Mouse (Mus musculus) neural tube, embryonic 11.5 days (tissue): ENCODE results near the gene Nol3. TPM values are rescaled to one million over a fixed set of nuclear protein-coding genes. Genes with fewer than 3 reads are reported as not detected.
A peak's percentile ranks its signal among the peaks of the same experiment; 100 is the strongest.

Source experiments
- ATAC-seq: fragments of 200-750 bp; cut with Nextera tagmentation; 2 replicates; pipeline ENCODE4 v1.8.0; 2017; ENCODE audit warnings: moderate number of reproducible peaks, mild to moderate bottlenecking, moderate TSS enrichment, moderate library complexity; ENCODE audit not compliant: insufficient read depth, low FRiP score, low TSS enrichment
- DNase-seq: peaks from one replicate; pipeline ENCODE4 v3.0.0-alpha.2; 2015; ENCODE audit warnings: low spot score
- H3K27ac ChIP-seq: fragments of 300-500 bp; sonication (generic); 2 replicates; pipeline ENCODE4 v1.5.1; 2014; ENCODE audit warnings: low read depth, mild to moderate bottlenecking, low read length
- H3K27me3 ChIP-seq: fragments of 300-500 bp; sonication (generic); 2 replicates; pipeline ENCODE4 v1.6.1; 2014; ENCODE audit warnings: mild to moderate bottlenecking, low read length, mixed read lengths; ENCODE audit not compliant: control insufficient read depth, insufficient read depth
- H3K36me3 ChIP-seq: fragments of 300-500 bp; sonication (generic); 2 replicates; pipeline ENCODE4 v1.6.1; 2014; ENCODE audit warnings: mild to moderate bottlenecking, low read length, moderate library complexity, mixed read lengths; ENCODE audit not compliant: control insufficient read depth, insufficient read depth
- H3K4me1 ChIP-seq: fragments of 300-500 bp; sonication (generic); 2 replicates; pipeline ENCODE4 v1.6.1; 2014; ENCODE audit warnings: low read length, mixed read lengths; ENCODE audit not compliant: control insufficient read depth, insufficient read depth
- H3K4me2 ChIP-seq: fragments of 300-500 bp; sonication (generic); 2 replicates; pipeline ENCODE4 v1.6.1; 2014; ENCODE audit warnings: low read depth, mild to moderate bottlenecking, moderate library complexity
- H3K4me3 ChIP-seq: fragments of 300-500 bp; sonication (generic); 2 replicates; pipeline ENCODE4 v1.5.1; 2014; ENCODE audit warnings: low read depth, low read length
- H3K9ac ChIP-seq: fragments of 300-500 bp; sonication (generic); 2 replicates; pipeline ENCODE4 v1.6.1; 2014; ENCODE audit warnings: mild to moderate bottlenecking, low read length
- H3K9me3 ChIP-seq: fragments of 300-500 bp; sonication (generic); 2 replicates; pipeline ENCODE4 v1.6.1; 2016; ENCODE audit warnings: low read length; ENCODE audit not compliant: control insufficient read depth
- WGBS: fragments of 180-500 bp; shearing (Covaris S2); extraction: QIAGEN DNeasy Blood & Tissue Kit; methylation state at CpG from one replicate; pipeline ENCODE4 v1.1.7; 2014; 5-methylcytosine and 5-hydroxymethylcytosine counted together
- polyA plus RNA-seq: library from polyadenylated mRNA; unstranded; fragments of >200 nt; fragmentation: Nextera tagmentation; extraction: Ambion mirVana; gene quantifications from 2 replicates; pipeline ENCODE4 v1.2.1, GENCODE M21; 2014

Gene Nol3
- polyA plus RNA-seq, 1 experiment from 2014 or later = 3.5 TPM

DNA sequence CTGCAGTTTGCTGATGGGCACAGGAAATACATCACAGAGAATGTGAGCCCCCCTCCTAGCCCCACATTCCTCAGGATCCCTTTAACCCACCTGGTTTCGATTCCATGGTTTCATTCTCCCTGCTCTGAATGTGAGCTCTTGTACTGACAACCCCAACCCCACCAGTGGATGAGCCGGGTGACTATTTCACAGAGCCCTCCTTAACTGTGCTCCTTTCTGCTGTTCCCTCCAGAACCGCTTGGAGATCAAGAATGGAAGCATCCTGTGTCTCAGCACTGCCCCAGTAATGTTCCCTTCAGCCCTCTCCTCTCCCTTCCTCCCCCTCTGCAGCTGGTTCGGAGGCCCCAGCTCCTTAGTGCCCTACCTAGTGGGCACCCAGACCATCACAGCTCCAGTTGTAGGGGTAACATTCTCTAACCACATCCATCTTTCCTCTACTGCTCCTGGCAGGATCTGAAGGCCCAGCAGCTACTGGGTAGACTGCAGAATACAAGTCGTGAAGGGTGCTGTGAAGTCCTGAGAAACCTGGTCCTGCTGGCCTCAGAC is 30.3 kb downstream of the Nol3 start:
- Histone ChIP-seq H3K9me3 (no peaks in the 10 kb centered on the region), H3K36me3 (peaks cover 13% of the 10 kb centered on the region), H3K9ac (no peak overlapping the region; the same call in 1 of the 2 replicates), H3K4me3 (no peak overlapping the region), H3K4me1 (peaks cover 8% of the 10 kb centered on the region; the same call in 1 of the 2 replicates), H3K27ac (no peak overlapping the region), H3K4me2 (peak overlapping the region; percentile 32; the same call in 1 of the 2 replicates), H3K27me3 (no peaks in the 10 kb centered on the region)
- 48% methylated on average over 5 of the region's 5 CpGs for WGBS
- peak; percentile 17 for ATAC-seq
- DNase-seq = no peak

DNA sequence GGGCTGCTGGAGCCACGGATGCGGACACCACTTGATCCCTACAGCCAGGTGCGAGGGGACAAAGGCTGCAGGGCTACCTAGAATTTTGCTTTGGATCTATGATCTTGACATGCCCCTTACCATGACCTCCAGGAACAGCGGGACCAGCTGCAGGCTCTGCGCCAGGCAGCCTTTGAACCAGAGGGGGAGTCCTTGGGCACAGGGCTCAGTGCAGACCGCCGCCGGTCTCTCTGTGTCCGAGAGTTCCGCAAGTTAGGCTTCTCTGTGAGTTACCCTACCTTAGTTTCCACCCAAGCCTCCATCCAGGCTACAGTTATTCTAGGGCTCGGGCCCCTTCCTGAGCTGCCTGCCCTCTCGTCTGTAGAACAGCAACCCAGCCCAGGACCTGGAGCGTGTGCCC is 31.7 kb downstream of the Nol3 start:
- Histone ChIP-seq H3K4me3 (no peak overlapping the region), H3K36me3 (peaks cover 11% of the 10 kb centered on the region), H3K27ac (no peak overlapping the region), H3K9me3 (no peaks in the 10 kb centered on the region), H3K27me3 (no peaks in the 10 kb centered on the region), H3K4me1 (peaks cover 8% of the 10 kb centered on the region; the same call in 1 of the 2 replicates), H3K9ac (no peak overlapping the region), H3K4me2 (no peak overlapping the region)
- DNase-seq (no peak), ATAC-seq (no peak)
- WGBS = 98% methylated on average over 13 of the region's 13 CpGs

DNA sequence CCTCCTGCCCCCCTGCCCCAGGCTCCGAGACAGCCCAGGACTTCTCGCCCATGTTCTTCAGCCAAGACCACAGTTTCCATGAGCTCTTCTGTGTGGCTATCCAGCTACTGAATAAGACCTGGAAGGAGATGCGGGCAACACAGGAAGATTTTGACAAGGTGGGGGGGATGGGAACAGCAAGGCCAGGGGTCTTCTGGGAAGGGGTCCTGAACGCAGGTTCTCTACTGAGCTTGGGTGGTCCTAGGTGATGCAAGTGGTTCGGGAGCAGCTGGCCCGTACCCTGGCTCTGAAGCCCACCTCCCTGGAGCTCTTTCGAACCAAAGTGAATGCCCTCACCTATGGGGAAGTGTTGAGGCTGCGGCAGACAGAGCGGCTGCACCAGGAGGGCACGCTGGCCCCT is 32.5 kb downstream of the Nol3 start:
- H3K4me1 ChIP-seq = peaks cover 8% of the 10 kb centered on the region; the same call in 1 of the 2 replicates
- H3K27me3 ChIP-seq = no peaks in the 10 kb centered on the region
- no peak overlapping the region for H3K9ac ChIP-seq
- peak; percentile 8 for DNase-seq
- H3K4me2 ChIP-seq = no peak overlapping the region
- ATAC-seq = no peak
- no peak overlapping the region for H3K4me3 ChIP-seq
- WGBS = 90% methylated on average over 10 of the region's 10 CpGs
- H3K36me3 ChIP-seq = peaks cover 9% of the 10 kb centered on the region
- no peaks in the 10 kb centered on the region for H3K9me3 ChIP-seq
- no peak overlapping the region for H3K27ac ChIP-seq

DNA sequence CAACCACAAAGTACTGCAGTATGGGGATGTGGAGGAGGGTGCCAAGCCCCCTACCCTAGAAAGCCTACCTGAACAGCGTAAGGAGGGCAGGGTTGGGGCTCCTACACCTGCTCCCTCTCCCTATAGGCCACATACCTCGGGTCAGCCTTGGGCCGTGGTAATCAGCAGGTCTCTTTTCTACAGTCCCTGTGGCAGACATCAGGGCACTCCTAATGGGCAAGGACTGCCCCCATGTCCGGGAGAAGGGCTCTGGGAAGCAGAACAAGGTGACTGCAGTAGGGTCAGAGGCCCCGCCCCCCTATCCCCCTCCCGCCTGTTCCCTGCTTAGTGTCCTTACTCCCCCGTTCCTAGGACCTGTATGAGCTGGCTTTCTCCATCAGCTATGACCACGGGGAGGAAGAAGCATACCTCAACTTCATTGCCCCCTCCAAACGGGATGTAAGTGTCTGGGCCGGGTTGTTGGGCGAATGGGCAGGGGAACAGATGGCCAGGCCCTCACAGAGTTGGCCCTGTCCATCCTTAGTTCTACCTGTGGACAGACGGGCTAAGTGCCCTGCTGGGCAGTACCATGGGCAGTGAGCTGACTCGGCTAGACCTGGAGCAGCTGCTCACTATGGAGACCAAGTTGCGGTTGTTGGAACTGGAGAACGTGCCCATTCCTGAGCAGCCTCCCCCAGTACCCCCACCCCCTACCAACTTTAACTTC is 33.4 kb downstream of the Nol3 start:
- Histone ChIP-seq H3K4me1 (peaks cover 8% of the 10 kb centered on the region; the same call in 1 of the 2 replicates), H3K27me3 (no peaks in the 10 kb centered on the region), H3K4me3 (no peak overlapping the region), H3K27ac (no peak overlapping the region), H3K4me2 (no peak overlapping the region), H3K9ac (no peak overlapping the region), H3K36me3 (peaks cover 9% of the 10 kb centered on the region), H3K9me3 (no peaks in the 10 kb centered on the region)
- DNase-seq (peak; percentile 7), ATAC-seq (no peak)
- 83% methylated on average over 15 of the region's 15 CpGs for WGBS

DNA sequence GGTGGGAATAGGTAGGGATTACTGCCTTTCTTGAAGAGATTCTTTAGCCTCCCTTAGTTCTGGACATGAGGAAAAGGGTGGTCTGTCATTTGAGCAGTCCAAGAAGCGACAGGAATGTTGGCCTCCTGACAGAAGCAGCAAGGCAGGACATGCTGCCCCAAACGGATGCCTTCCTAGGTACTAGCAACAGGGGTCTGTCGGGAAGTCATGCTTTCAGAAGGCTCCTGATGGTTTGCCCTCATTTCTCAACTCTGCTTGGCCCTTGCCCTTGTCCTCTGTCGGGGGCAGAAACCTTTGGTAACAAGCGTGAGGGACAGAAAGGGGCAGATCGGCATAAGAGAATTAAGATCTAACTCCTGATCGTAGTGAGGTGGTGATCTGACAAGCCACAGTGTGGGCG is 34.2 kb downstream of the Nol3 start:
- ATAC-seq (no peak), DNase-seq (no peak)
- H3K27ac ChIP-seq = no peak overlapping the region
- no peaks in the 10 kb centered on the region for H3K9me3 ChIP-seq
- H3K4me1 ChIP-seq = peaks cover 8% of the 10 kb centered on the region; the same call in 1 of the 2 replicates
- WGBS = 85% methylated on average over 8 of the region's 8 CpGs
- no peak overlapping the region for H3K9ac ChIP-seq
- H3K36me3 ChIP-seq = peaks cover 15% of the 10 kb centered on the region
- H3K4me2 ChIP-seq = no peak overlapping the region
- no peak overlapping the region for H3K4me3 ChIP-seq
- H3K27me3 ChIP-seq = no peaks in the 10 kb centered on the region

DNA sequence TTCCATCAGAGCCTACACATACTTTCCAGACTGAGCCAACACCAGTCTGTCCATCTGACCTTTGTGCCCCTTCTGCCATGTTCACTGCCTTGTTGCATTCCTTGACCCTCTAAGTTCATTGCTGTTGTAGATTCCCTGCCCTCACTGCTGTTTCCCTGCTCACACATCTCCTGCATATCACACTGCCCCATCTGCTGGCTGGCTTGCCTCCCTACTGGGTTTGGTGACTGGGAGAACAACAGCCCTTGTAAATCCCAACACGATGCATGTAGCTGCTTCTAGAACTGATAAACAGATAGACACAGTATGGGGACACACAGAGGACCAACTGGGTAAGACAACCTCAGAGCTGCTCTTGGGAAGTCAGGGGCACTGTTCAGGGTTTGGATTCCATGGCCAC is 35.8 kb downstream of the Nol3 start:
- peaks cover 20% of the 10 kb centered on the region for H3K36me3 ChIP-seq
- ATAC-seq = no peak
- WGBS = 89% methylated on average over 1 of the region's 1 CpGs

DNA sequence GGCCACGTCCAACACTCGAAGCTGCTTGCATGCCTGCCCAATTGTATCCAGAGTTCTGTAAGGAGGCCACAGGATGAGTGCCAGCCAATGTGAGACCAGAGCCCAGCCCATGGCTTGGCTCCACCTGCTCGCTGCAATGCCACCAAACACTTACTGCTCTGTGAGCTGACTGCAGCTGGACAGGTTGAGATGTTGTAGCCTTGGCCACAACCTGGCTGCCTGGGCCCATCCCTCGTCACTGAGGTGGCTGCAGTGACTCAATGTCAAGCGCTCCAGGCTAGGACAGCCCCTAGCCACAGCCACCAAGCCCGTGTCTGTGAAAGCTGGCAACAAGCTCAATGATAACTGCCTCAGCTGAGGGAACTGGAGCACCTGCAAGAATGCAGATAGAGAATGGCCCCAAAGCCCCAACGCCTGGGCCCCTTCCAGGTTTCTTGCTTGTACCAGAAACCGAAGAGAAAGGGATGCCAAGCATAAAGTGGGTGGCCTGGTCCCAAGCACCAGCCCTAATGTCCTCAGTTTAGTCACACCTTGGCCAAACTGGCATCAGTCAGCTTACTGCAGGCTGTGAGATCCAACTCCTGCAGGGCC is 37.0 kb downstream of the Nol3 start:
- H3K27me3 ChIP-seq = no peaks in the 10 kb centered on the region
- ATAC-seq = no peak
- no peaks in the 10 kb centered on the region for H3K4me1 ChIP-seq
- peak; percentile 8 for DNase-seq
- 91% methylated on average over 8 of the region's 8 CpGs for WGBS
- H3K9ac ChIP-seq = no peak overlapping the region
- H3K36me3 ChIP-seq = peaks cover 19% of the 10 kb centered on the region
- no peak overlapping the region for H3K4me3 ChIP-seq
- H3K4me2 ChIP-seq = no peak overlapping the region
- no peak overlapping the region for H3K27ac ChIP-seq
- H3K9me3 ChIP-seq = no peaks in the 10 kb centered on the region

More for the DNA sequence above, 35.8 kb downstream of the Nol3 start:
- no peak overlapping the region for H3K4me2 ChIP-seq
- H3K9me3 ChIP-seq = no peaks in the 10 kb centered on the region
- DNase-seq = no peak
- H3K27ac ChIP-seq = no peak overlapping the region
- H3K4me1 ChIP-seq = no peaks in the 10 kb centered on the region
- no peak overlapping the region for H3K9ac ChIP-seq
- H3K4me3 ChIP-seq = no peak overlapping the region
- no peaks in the 10 kb centered on the region for H3K27me3 ChIP-seq

DNA sequence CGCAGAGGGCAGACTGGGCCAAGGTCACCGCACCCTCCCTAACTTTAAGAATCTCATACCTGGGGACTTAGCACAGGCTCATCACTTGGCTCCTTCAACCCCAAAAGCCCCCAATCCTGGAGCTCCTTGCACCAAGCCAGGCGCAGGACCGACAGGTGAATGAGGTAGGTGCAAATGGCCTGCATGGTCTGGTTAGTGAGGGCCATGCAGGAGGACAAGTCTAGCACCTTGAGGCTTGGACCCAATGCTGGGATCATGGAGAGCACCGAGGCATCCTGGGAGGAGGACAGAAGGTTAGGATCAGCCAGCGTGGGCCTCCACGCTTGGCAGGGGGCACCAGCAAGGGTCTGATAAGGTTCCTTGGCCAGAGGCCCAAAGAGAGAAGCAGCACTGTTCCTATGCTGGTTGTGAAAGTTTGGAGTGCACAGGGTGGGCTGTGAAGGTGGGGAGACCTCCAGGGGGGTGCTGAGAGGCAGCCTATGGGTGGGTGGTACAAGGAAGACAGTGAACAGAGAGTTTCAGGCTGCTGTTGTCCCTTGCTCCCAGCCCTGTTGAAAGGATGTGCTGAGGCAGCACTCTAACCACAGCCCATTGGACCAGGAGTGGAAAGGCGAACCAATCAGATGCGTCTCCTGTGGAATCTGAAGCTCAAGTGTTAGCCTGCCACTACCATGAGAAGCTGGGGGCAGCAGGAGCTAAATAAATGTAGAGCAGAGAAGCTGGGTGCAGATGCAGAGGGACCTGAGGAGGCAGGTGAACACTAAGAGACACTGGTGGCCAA is 37.9 kb downstream of the Nol3 start:
- Histone ChIP-seq H3K9me3 (no peaks in the 10 kb centered on the region), H3K4me1 (no peaks in the 10 kb centered on the region), H3K36me3 (peaks cover 17% of the 10 kb centered on the region), H3K27ac (no peak overlapping the region), H3K4me3 (no peak overlapping the region), H3K27me3 (no peaks in the 10 kb centered on the region), H3K4me2 (no peak overlapping the region), H3K9ac (no peak overlapping the region)
- 79% methylated on average over 9 of the region's 9 CpGs for WGBS
- DNase-seq (peak; percentile 9), ATAC-seq (0 out of 2 replicates have a peak, but pooled peaks have one; percentile 11)
